Mouse (Mus musculus): Measurements from ENCODE around the gene Ddx11. TPM values are rescaled to one million over a fixed set of nuclear protein-coding genes. Genes with fewer than 3 reads are reported as not detected.

Ddx11 gene
- polyA plus RNA-seq, 1 experiment = 13.8 TPM

- no peak for TF ChIP-seq GATA1 (IDR thresholded peaks at IDR 0.05; ENCODE audit: low read length)
Observed at GRCm38 (mm10) chr17:66106601-66107267, 16.6 kb upstream of the Ddx11 start.

- no peak for TF ChIP-seq GATA1 (IDR thresholded peaks at IDR 0.05; ENCODE audit: low read length)
Observed at GRCm38 (mm10) chr17:66107466-66107865, 15.9 kb upstream of the Ddx11 start.

GRCm38 (mm10) chr17:66108198-66108597 is 15.1 kb upstream of the Ddx11 start:
- TF ChIP-seq GATA1 (IDR thresholded peaks at IDR 0.05; ENCODE audit: low read length) = no peak

- TF ChIP-seq GATA1 (IDR thresholded peaks at IDR 0.05; ENCODE audit: low read length) = no peak
Observed at GRCm38 (mm10) chr17:66110746-66111145, 12.6 kb upstream of the Ddx11 start.

GRCm38 (mm10) chr17:66111402-66111959 is 11.8 kb upstream of the Ddx11 start, which contains the start of gene Washc1:
Washc1 (plus strand) TSS chr17:66111545.
- no peak for TF ChIP-seq GATA1 (IDR thresholded peaks at IDR 0.05; ENCODE audit: low read length)

GRCm38 (mm10) chr17:66112166-66112565 is 11.2 kb upstream of the Ddx11 start:
- no peak for TF ChIP-seq GATA1 (IDR thresholded peaks at IDR 0.05; ENCODE audit: low read length)

GRCm38 (mm10) chr17:66118991-66119390 is 4.3 kb upstream of the Ddx11 start:
- TF ChIP-seq GATA1 (IDR thresholded peaks at IDR 0.05; ENCODE audit: low read length) = no peak

GRCm38 (mm10) chr17:66120701-66121100 is 2.6 kb upstream of the Ddx11 start:
- TF ChIP-seq GATA1 (IDR thresholded peaks at IDR 0.05; ENCODE audit: low read length) = no peak

- no peak for TF ChIP-seq GATA1 (IDR thresholded peaks at IDR 0.05; ENCODE audit: low read length)
Observed at GRCm38 (mm10) chr17:66123816-66124610, 693 bp downstream of the Ddx11 start.

- TF ChIP-seq GATA1 (IDR thresholded peaks at IDR 0.05; ENCODE audit: low read length) = no peak
Observed at GRCm38 (mm10) chr17:66125211-66125610, 1.9 kb downstream of the Ddx11 start.

- no peak for TF ChIP-seq GATA1 (IDR thresholded peaks at IDR 0.05; ENCODE audit: low read length)
Observed at GRCm38 (mm10) chr17:66130371-66130770, 7.1 kb downstream of the Ddx11 start.

- no peak for TF ChIP-seq GATA1 (IDR thresholded peaks at IDR 0.05; ENCODE audit: low read length)
Observed at GRCm38 (mm10) chr17:66131212-66131611, 7.9 kb downstream of the Ddx11 start.

GRCm38 (mm10) chr17:66154876-66155275 is 31.6 kb downstream of the Ddx11 start:
- TF ChIP-seq GATA1 (IDR thresholded peaks at IDR 0.05; ENCODE audit: low read length) = no peak

- no peak for TF ChIP-seq GATA1 (IDR thresholded peaks at IDR 0.05; ENCODE audit: low read length)
Observed at GRCm38 (mm10) chr17:66158271-66158670, 35.0 kb downstream of the Ddx11 start.

GRCm38 (mm10) chr17:66190577-66190976 is 67.3 kb downstream of the Ddx11 start:
- no peak for TF ChIP-seq GATA1 (IDR thresholded peaks at IDR 0.05; ENCODE audit: low read length)

GRCm38 (mm10) chr17:66197041-66197440 is 73.7 kb downstream of the Ddx11 start:
- no peak for TF ChIP-seq GATA1 (IDR thresholded peaks at IDR 0.05; ENCODE audit: low read length)

Other genes starting within 250 kb of the Ddx11 start
- 75.0 and 113 TPM in 2 replicates for gene Ralbp1, start 237.7 kb upstream of the Ddx11 start, polyA plus RNA-seq (2012)
- gene Twsg1, start 172.3 kb upstream of the Ddx11 start, polyA plus RNA-seq (2012) = 28.4 and 51.7 TPM in 2 replicates
- 6.0 and 9.3 TPM in 2 replicates for gene Ankrd12, start 46.4 kb upstream of the Ddx11 start, polyA plus RNA-seq (2012)
- 98.6 and 158 TPM in 2 replicates for gene Ndufv2, start 22.0 kb upstream of the Ddx11 start, polyA plus RNA-seq (2012)
- gene Washc1, start 12.0 kb upstream of the Ddx11 start, polyA plus RNA-seq (2012) = 57.9 and 64.1 TPM in 2 replicates